Mouse (Mus musculus): ENCODE measurements around the gene Akt1s1. TPM values are rescaled to one million over a fixed set of nuclear protein-coding genes. Genes with fewer than 3 reads are reported as not detected.
A peak's percentile ranks its signal among the peaks of the same experiment; 100 is the strongest.

Akt1s1 gene
- 108 and 116 TPM in 2 replicates for polyA plus RNA-seq (2016; fragmentation: Nextera tagmentation; extraction: Ambion mirVana)

DNA sequence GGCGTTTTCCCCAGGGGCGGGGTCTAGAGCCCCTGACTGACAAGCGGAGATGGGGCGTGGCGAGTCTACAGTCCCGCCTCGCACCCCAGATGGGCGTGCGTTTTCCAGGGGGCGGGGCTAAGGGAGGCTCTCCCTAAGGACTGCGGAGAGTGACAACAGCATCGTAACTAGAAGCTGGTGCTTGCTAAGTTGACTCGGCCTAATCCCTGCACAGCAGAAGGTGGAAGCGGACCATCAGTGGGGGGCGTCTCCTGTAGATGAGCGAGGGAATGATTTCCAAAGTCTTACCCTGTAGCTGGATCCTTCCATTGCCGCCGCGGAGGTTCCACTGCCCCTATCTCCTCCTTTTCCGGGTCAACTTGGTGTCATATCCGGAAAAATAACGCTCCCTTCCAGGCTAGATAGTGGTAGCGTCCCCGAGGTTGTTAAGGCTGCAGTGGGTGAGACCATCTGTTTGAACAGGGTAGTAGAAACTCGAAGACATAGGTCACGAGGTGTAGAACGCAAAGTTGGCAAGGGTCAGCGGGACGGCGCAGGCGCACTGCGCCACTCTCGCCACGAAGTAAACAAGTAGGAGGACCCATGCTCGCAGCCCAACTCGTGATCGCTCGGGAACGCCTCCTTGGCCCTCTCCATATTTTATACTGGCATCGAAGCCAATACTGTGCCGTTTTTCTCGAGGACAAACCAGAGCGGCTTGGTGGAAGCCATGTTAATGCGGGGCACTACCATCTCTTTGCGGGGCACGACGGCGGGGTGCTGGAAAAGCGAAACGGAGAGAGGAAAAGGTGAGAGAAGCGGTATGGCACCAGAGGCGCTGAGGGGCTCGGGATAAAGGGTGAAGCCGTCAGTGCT, at the start of gene Akt1s1, which contains the start of gene Tbc1d17:
Akt1s1 (plus strand) TSS at position 431 of the 855 bp plus-strand sequence.
Tbc1d17 (minus strand) TSS at position 519 of the 855 bp plus-strand sequence.
- Histone ChIP-seq H3K4me3 (peak within 1 kb of the TSS; percentile 84), H3K4me2 (replicated peaks) (peak within 1 kb of the TSS; percentile 88), H3K27me3 (replicated peaks) (no peaks in the 10 kb centered on the region), H3K27ac (peak within 1 kb of the TSS; percentile 81), H3K4me1 (peaks cover 42% of the 10 kb centered on the region), H3K9me3 (no peaks in the 10 kb centered on the region), H3K36me3 (peaks cover 41% of the 10 kb centered on the region), H3K9ac (peak within 1 kb of the TSS; percentile 83)
- WGBS, result under 1% methylated on average over 54 of the region's 54 CpGs
- peak; percentile 82 for ATAC-seq (ENCODE audit: low FRiP score, low read depth)

DNA sequence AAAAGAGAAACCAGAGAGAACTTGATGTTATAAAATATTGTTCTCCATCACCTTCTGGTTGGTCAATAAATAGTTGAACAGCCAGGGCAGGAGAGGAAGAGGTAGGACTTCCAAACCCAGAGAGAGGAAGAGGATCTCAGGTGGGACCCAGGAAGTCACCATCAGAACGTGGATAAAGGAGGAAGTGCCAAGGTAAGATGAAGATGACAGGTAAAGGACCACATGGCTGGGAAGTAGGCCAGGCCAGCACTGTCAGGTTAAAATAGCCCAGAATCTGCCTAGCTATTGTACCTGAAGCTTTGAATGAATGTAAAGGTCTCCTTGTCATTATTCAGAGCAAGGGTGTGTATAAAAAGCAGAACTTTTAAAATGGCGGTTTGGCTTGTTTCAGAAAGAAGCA, 39.9 kb upstream of the Akt1s1 start:
- no peaks in the 10 kb centered on the region for H3K9me3 ChIP-seq
- H3K4me1 ChIP-seq, result no peaks in the 10 kb centered on the region
- 83% methylated on average over 2 of the region's 2 CpGs for WGBS
- ATAC-seq (ENCODE audit: low FRiP score, low read depth), result no peak
- no peak overlapping the region for H3K9ac ChIP-seq
- H3K4me3 ChIP-seq, result no peak overlapping the region
- H3K4me2 ChIP-seq (replicated peaks), result no peak overlapping the region
- no peak overlapping the region for H3K27ac ChIP-seq
- peaks cover 6% of the 10 kb centered on the region; the same call in 1 of the 2 replicates for H3K36me3 ChIP-seq
- no peaks in the 10 kb centered on the region for H3K27me3 ChIP-seq (replicated peaks)

DNA sequence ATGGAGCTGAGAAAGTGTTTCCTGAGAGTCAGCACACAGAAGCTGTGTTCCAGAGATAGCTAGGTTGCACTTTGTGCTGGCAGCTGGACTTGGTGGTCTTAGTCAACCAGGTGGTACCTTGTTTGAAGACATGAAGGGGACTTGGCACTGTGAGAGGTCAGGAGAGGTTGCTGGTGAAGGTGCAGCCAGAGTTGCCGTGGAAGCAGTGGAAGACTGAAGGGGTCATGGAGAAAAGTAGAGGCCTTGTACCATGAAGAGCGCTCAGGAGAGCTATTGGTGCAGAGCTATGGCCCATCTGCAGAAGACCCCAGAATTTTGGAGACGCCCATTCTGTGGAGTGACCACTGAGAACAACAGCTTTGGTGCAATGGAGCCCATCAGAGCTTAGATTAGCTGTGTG, 39.3 kb upstream of the Akt1s1 start:
- ATAC-seq (ENCODE audit: low FRiP score, low read depth), result no peak
- Histone ChIP-seq H3K4me1 (0 out of 2 replicates have a peak, but pooled peaks cover 1% of the 10 kb centered on the region), H3K27ac (no peak overlapping the region), H3K4me3 (no peak overlapping the region), H3K9ac (no peak overlapping the region), H3K9me3 (no peaks in the 10 kb centered on the region), H3K4me2 (replicated peaks) (no peak overlapping the region), H3K36me3 (peaks cover 6% of the 10 kb centered on the region; the same call in 1 of the 2 replicates), H3K27me3 (replicated peaks) (no peaks in the 10 kb centered on the region)
- 95% methylated on average over 3 of the region's 3 CpGs for WGBS

- no peak overlapping the region for H3K27ac ChIP-seq
- no peak for ATAC-seq (ENCODE audit: low FRiP score, low read depth)
- H3K36me3 ChIP-seq, result peaks cover 6% of the 10 kb centered on the region; the same call in 1 of the 2 replicates
- H3K4me3 ChIP-seq, result no peak overlapping the region
- WGBS, result 85% methylated on average over 4 of the region's 4 CpGs
- H3K4me2 ChIP-seq (replicated peaks), result no peak overlapping the region
- H3K4me1 ChIP-seq, result peaks cover 10% of the 10 kb centered on the region
- no peak overlapping the region for H3K9ac ChIP-seq
- H3K27me3 ChIP-seq (replicated peaks), result no peaks in the 10 kb centered on the region
- H3K9me3 ChIP-seq, result no peaks in the 10 kb centered on the region
These were observed 38.4 kb upstream of the Akt1s1 start for GRCm38 (mm10) chr7:44810365-44810764.

GRCm38 (mm10) chr7:44810819-44811557, 37.8 kb upstream of the Akt1s1 start:
- no peak overlapping the region for H3K27ac ChIP-seq
- peaks cover 6% of the 10 kb centered on the region; the same call in 1 of the 2 replicates for H3K36me3 ChIP-seq
- no peaks in the 10 kb centered on the region for H3K9me3 ChIP-seq
- 89% methylated on average over 7 of the region's 7 CpGs for WGBS
- no peak overlapping the region for H3K4me2 ChIP-seq (replicated peaks)
- H3K27me3 ChIP-seq (replicated peaks), result no peaks in the 10 kb centered on the region
- H3K9ac ChIP-seq, result no peak overlapping the region
- ATAC-seq (ENCODE audit: low FRiP score, low read depth), result no peak
- no peak overlapping the region for H3K4me3 ChIP-seq
- H3K4me1 ChIP-seq, result peaks cover 11% of the 10 kb centered on the region

- Histone ChIP-seq H3K36me3 (peaks cover 6% of the 10 kb centered on the region; the same call in 1 of the 2 replicates), H3K9me3 (no peaks in the 10 kb centered on the region), H3K4me2 (replicated peaks) (no peak overlapping the region), H3K9ac (no peak overlapping the region), H3K4me1 (peaks cover 22% of the 10 kb centered on the region), H3K27me3 (replicated peaks) (no peaks in the 10 kb centered on the region), H3K4me3 (no peak overlapping the region), H3K27ac (no peak overlapping the region)
- ATAC-seq (ENCODE audit: low FRiP score, low read depth), result no peak
- 89% methylated on average over 19 of the region's 20 CpGs for WGBS
These were observed 36.0 kb upstream of the Akt1s1 start for GRCm38 (mm10) chr7:44812651-44813325.

- no peak for ATAC-seq (ENCODE audit: low FRiP score, low read depth)
- H3K27ac ChIP-seq, result no peak overlapping the region
- WGBS, result 95% methylated on average over 3 of the region's 3 CpGs
- no peak overlapping the region for H3K4me3 ChIP-seq
- H3K4me1 ChIP-seq, result peaks cover 34% of the 10 kb centered on the region
- no peak overlapping the region for H3K9ac ChIP-seq
- no peaks in the 10 kb centered on the region for H3K27me3 ChIP-seq (replicated peaks)
- H3K4me2 ChIP-seq (replicated peaks), result no peak overlapping the region
- peaks cover 6% of the 10 kb centered on the region; the same call in 1 of the 2 replicates for H3K36me3 ChIP-seq
- H3K9me3 ChIP-seq, result no peaks in the 10 kb centered on the region
These were observed 34.8 kb upstream of the Akt1s1 start for GRCm38 (mm10) chr7:44813985-44814384.

- H3K4me3 ChIP-seq, result no peak overlapping the region
- no peaks in the 10 kb centered on the region for H3K9me3 ChIP-seq
- 86% methylated on average over 4 of the region's 4 CpGs for WGBS
- H3K27ac ChIP-seq, result no peak overlapping the region
- H3K4me2 ChIP-seq (replicated peaks), result peak overlapping the region; percentile 74
- H3K9ac ChIP-seq, result no peak overlapping the region
- peaks cover 6% of the 10 kb centered on the region; the same call in 1 of the 2 replicates for H3K36me3 ChIP-seq
- H3K4me1 ChIP-seq, result peaks cover 38% of the 10 kb centered on the region
- H3K27me3 ChIP-seq (replicated peaks), result no peaks in the 10 kb centered on the region
- ATAC-seq (ENCODE audit: low FRiP score, low read depth), result no peak
These were observed 34.4 kb upstream of the Akt1s1 start for GRCm38 (mm10) chr7:44814423-44814822.

DNA sequence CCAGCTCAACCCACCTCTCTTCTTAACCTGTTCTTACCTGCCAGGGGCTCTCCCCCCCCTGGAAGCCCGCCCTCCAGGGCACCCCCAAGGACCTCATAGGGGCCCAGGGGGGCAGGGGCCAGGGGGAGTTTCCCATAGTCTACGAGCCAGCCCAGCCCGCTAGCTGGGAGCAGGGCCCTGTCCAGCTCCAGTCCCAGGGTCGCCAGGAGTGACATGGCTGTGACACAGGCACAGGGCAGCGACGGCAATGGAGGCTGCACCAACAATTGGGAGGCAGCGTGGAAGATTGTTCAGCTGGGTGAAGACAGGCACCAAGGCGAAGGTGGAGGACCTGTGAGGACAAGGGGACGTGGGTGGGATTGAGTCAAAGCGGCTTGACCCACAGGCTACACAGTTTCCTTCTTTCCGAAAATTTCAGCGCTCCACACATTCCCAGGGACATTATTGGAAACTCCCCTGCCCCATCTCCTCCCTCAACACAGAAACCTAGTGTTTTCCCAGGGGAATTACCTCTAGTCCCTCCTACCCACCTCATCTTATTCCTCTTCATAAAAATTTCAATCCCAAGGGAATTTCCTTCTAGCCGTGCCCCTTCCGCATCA, 33.7 kb upstream of the Akt1s1 start:
- Histone ChIP-seq H3K9ac (peak overlapping the region; percentile 90; the same call in 1 of the 2 replicates), H3K27me3 (replicated peaks) (no peaks in the 10 kb centered on the region), H3K9me3 (no peaks in the 10 kb centered on the region), H3K27ac (peak overlapping the region; percentile 82; the same call in 1 of the 2 replicates), H3K36me3 (peaks cover 6% of the 10 kb centered on the region; the same call in 1 of the 2 replicates), H3K4me3 (peak overlapping the region; percentile 87), H3K4me1 (peaks cover 43% of the 10 kb centered on the region), H3K4me2 (replicated peaks) (peak overlapping the region; percentile 74)
- WGBS, result 17% methylated on average over 13 of the region's 14 CpGs
- peak; percentile 7; the same call in 1 of the 2 replicates for ATAC-seq (ENCODE audit: low FRiP score, low read depth)

DNA sequence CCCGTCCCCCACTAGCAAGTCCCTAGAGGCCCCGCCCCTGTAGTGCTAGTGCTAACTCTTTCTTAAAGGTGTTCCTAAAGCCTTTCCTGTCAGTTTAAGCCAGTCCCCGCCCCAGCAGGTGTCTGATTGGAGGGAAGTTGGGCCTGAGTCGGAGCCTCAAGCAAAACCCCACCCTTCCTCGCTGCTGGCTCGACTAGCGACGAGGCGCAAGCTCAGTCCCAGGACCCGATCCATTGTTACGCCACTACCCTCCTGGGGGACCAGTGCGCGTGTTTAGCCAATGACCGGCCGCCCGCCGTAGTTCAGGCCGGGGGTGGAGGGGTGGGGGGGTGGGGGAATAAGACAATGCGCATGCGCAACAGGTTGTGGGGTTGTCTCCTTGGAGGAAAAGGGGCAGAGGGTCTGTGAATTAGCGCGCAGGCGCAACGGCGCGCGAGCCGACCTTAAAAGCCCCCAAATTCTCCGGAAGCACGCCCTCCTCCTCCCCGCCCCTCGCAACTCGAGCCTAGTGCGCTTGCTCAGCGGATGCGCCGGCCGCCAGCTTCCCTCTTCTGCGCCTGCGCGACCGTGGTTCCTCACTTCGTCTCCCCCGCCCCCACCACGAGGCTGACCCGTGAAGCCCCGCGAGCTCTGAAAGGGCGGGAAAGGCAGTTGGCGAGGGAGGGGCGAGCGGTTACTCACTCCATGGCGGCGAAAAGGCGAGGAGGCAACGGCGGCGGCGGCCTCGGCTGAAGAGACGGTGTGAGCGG, 32.9 kb upstream of the Akt1s1 start, which contains the start of the genes Nup62 and Il4i1:
Nup62 (plus strand) TSS at position 368 of the 749 bp plus-strand sequence.
Il4i1 (plus strand) TSS at position 667 of the 749 bp plus-strand sequence.
- Histone ChIP-seq H3K9me3 (no peaks in the 10 kb centered on the region), H3K27ac (peak within 1 kb of the TSS; percentile 82), H3K4me1 (peaks cover 48% of the 10 kb centered on the region), H3K36me3 (peaks cover 6% of the 10 kb centered on the region; the same call in 1 of the 2 replicates), H3K4me3 (peak within 1 kb of the TSS; percentile 87), H3K9ac (peak within 1 kb of the TSS; percentile 90), H3K27me3 (replicated peaks) (no peaks in the 10 kb centered on the region), H3K4me2 (replicated peaks) (peak within 1 kb of the TSS; percentile 74)
- 1% methylated on average over 61 of the region's 62 CpGs for WGBS
- peak; percentile 94 for ATAC-seq (ENCODE audit: low FRiP score, low read depth)

All from neural tube, embryonic 12.5 days (tissue).